Mouse (Mus musculus) midbrain, postnatal 0 days (tissue): ENCODE results near the gene Deup1. TPM values are rescaled to one million over a fixed set of nuclear protein-coding genes. Genes with fewer than 3 reads are reported as not detected.

Experiments
- ATAC-seq: fragments of 200-750 bp; cut with Nextera tagmentation; 2 replicates; pipeline ENCODE4 v1.8.0; 2017; ENCODE audit warnings: moderate number of reproducible peaks, mild to moderate bottlenecking, moderate TSS enrichment, moderate library complexity; ENCODE audit not compliant: low FRiP score
- DNase-seq: peaks from one replicate; pipeline ENCODE4 v3.0.0-alpha.2; 2015; ENCODE audit warnings: low spot score
- H3K27ac ChIP-seq: fragments of 300-500 bp; sonication (generic); 2 replicates; pipeline ENCODE4 v1.5.1; 2014; ENCODE audit warnings: low read depth, mild to moderate bottlenecking, low read length, mixed read lengths
- H3K27me3 ChIP-seq: fragments of 300-500 bp; sonication (generic); 2 replicates; pipeline ENCODE4 v1.6.1; 2014; ENCODE audit warnings: low read length, control low read depth, mixed read lengths; ENCODE audit not compliant: insufficient read depth
- H3K36me3 ChIP-seq: fragments of 300-500 bp; sonication (generic); 2 replicates; pipeline ENCODE4 v1.6.1; 2014; ENCODE audit warnings: low read length, control low read depth, mixed read lengths; ENCODE audit not compliant: insufficient read depth
- H3K4me1 ChIP-seq: fragments of 300-500 bp; sonication (generic); 2 replicates; pipeline ENCODE4 v1.6.1; 2014; ENCODE audit warnings: mild to moderate bottlenecking, control low read depth, antibody characterized with exemption, low read length, mixed read lengths; ENCODE audit not compliant: insufficient read depth
- H3K4me2 ChIP-seq: fragments of 300-500 bp; sonication (generic); 2 replicates; pipeline ENCODE4 v1.6.1; 2014; ENCODE audit warnings: low read depth, mild to moderate bottlenecking, low read length, mixed read lengths; ENCODE audit not compliant: poor library complexity, severe bottlenecking
- H3K4me3 ChIP-seq: fragments of 300-500 bp; sonication (generic); 2 replicates; pipeline ENCODE4 v1.5.1; 2014; ENCODE audit warnings: low read depth, mild to moderate bottlenecking, low read length, moderate library complexity
- H3K9ac ChIP-seq: fragments of 300-500 bp; sonication (generic); replicated peaks from 2 replicates; pipeline ENCODE4 v1.6.1; 2014; ENCODE audit warnings: mild to moderate bottlenecking, low read length, moderate library complexity, mixed read lengths; ENCODE audit not compliant: poor library complexity, severe bottlenecking
- H3K9me3 ChIP-seq: fragments of 300-500 bp; sonication (generic); 2 replicates; pipeline ENCODE4 v1.6.1; 2016; ENCODE audit warnings: low read length, control low read depth
- CTCF ChIP-seq: IDR thresholded peaks from 2 replicates; pipeline ENCODE4 v1.5.1; 2016; ENCODE audit warnings: antibody characterized with exemption, mild to moderate bottlenecking
- WGBS: fragments of 180-500 bp; shearing (Covaris S2); extraction: QIAGEN DNeasy Blood & Tissue Kit; methylation state at CpG from one replicate; pipeline ENCODE4 v1.1.7; 2014; 5-methylcytosine and 5-hydroxymethylcytosine counted together
- polyA plus RNA-seq: library from polyadenylated mRNA; unstranded; fragments of >200 nt; fragmentation: Nextera tagmentation; extraction: Ambion mirVana; gene quantifications from 2 replicates; pipeline ENCODE4 v1.2.1, GENCODE M21; 2015
- total RNA-seq: library from RNA; depleted of rRNA; stranded (reverse); fragments of >200 nt; gene quantifications from 2 replicates; pipeline ENCODE4 v1.2.3, GENCODE M21; 2014; rRNA removed

Deup1 gene
- 1.3 and 2.4 TPM in 2 replicates for total RNA-seq
- polyA plus RNA-seq, result 2.5 and 2.7 TPM in 2 replicates

DNA sequence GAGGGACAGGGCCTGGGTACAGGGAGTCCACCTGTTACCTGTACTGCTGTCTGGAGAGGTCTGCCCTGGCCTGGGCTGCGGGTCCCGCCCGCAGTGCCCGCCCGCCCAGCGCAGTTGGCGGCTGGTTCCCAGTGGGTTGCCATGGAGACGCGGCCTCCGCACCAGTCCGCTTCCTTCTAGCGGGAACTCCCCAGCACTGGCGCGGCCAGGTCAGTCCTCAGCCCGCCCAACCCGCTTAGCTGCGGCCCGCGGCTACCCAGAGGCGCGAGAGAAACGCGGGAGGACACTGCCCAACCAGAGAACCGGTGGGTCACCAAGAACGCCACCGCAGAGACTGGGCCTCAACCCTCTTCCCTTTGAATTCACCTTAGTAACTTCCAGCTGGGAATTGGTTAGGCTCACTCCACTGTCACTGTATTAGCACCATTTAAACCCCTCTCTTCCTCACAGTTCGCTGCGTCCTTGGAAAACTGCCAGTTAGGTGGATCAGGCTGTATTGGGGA, at the start of gene Deup1:
Deup1 (minus strand) TSS at position 149 of the 503 bp plus-strand sequence.
- Histone ChIP-seq H3K9ac (peak within 1 kb of the TSS; percentile 50), H3K4me1 (peaks cover 5% of the 10 kb centered on the region; the same call in 1 of the 2 replicates), H3K4me2 (peak within 1 kb of the TSS; percentile 64), H3K9me3 (no peaks in the 10 kb centered on the region), H3K27me3 (no peaks in the 10 kb centered on the region), H3K4me3 (peak within 1 kb of the TSS; percentile 30), H3K36me3 (no peaks in the 10 kb centered on the region), H3K27ac (no peak within 1 kb of the TSS)
- DNase-seq (peak; percentile 47), ATAC-seq (peak; percentile 85)
- TF ChIP-seq CTCF, result no peak
- WGBS, result 2% methylated on average over 25 of the region's 28 CpGs

DNA sequence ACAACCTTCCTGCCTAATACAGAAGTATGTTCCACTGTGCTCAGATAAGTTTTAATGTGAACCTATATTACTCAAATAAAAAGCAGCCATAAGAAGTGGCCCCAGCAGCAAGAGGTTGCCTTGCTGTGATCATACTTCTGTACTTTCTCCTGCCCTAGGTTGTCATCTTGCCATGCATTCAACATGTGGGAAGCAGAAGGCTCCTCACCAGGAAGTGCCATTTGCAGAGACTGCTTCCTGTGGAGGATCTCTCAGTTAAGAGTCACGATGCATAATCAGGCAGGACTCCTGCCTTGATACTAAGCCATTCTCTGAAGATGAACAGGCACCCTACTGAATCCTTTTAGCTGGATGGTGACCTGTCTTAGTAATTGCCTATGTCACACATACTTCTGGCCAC, 44.5 kb upstream of the Deup1 start:
- Histone ChIP-seq H3K4me3 (no peak overlapping the region), H3K36me3 (no peaks in the 10 kb centered on the region), H3K9me3 (no peaks in the 10 kb centered on the region), H3K27me3 (no peaks in the 10 kb centered on the region), H3K9ac (no peak overlapping the region), H3K4me2 (no peak overlapping the region), H3K4me1 (no peaks in the 10 kb centered on the region), H3K27ac (no peak overlapping the region)
- 59% methylated on average over 1 of the region's 1 CpGs for WGBS
- no peak for TF ChIP-seq CTCF
- no peak for ATAC-seq
- DNase-seq, result no peak

DNA sequence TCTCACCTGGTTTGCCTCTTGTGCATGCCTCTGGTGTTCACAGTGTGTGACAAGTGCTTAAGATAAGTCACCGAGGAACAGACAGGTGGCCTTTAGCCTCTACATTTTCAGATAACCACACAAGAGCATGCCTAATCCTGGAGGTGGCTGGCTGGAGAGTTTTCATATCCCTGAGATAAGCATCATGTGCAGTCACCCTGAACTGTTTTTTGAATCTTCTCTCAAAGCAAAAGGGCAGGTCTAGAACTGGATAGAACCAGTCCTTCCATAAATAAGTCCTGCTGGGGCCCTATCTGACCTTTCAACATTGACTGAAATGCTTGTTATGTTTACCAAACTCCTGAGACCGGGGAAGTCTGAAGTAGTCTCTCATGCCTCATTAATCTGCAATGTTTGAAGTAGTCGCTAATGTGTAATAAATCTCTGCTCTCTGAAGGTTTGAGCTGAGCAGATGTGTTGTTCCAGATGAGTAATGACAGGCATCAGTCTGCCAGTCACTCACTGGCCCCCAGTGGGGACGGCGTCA, 42.3 kb upstream of the Deup1 start:
- H3K4me3 ChIP-seq, result no peak overlapping the region
- no peaks in the 10 kb centered on the region for H3K9me3 ChIP-seq
- H3K27ac ChIP-seq, result no peak overlapping the region
- 44% methylated on average over 5 of the region's 5 CpGs for WGBS
- TF ChIP-seq CTCF, result no peak
- no peak for ATAC-seq
- H3K4me2 ChIP-seq, result no peak overlapping the region
- no peaks in the 10 kb centered on the region for H3K27me3 ChIP-seq
- no peak for DNase-seq
- no peak overlapping the region for H3K9ac ChIP-seq
- H3K36me3 ChIP-seq, result no peaks in the 10 kb centered on the region
- no peaks in the 10 kb centered on the region for H3K4me1 ChIP-seq

DNA sequence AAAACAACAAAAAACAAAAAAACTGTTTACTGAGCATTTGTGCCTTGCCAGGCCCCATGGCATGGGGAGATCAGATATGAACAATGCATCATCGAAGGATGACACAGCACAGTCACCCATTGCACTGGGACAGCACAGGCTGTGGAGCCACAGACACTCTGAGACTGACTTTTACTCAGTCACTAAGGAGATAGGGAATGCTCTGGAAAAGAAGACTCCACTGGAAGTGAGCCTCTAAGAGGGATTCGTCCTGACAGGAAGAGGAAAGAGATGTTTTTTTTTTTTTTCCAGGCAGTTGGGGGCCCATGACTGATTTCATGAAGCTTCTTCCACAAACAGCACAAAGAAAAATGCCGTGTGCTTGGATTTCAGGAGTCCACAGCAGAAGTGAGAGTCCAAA, 41.7 kb upstream of the Deup1 start:
- no peak for TF ChIP-seq CTCF
- ATAC-seq, result no peak
- 69% methylated on average over 3 of the region's 3 CpGs for WGBS

DNA sequence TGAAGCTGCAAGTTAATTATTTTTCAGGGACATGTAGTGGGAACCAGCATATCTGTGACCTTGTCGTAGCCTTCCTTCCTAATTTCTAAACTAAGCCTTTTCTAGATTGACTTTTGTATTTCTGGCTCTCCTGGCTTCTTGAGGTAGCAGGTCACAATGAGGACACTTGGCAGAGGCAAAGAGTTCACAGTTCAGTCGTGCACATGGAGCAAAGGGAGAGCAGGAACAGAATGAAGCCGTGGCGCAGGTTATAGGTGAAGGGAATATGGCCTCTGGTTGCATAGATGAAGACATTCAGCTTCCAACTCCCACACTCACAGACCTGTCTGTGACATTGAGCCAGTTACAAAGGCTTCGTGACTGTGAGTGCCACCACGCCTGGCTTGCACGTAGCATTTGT, 36.9 kb upstream of the Deup1 start:
- Histone ChIP-seq H3K27ac (no peak overlapping the region), H3K4me3 (no peak overlapping the region), H3K9ac (no peak overlapping the region), H3K27me3 (no peaks in the 10 kb centered on the region), H3K36me3 (no peaks in the 10 kb centered on the region), H3K9me3 (no peaks in the 10 kb centered on the region), H3K4me1 (no peaks in the 10 kb centered on the region), H3K4me2 (no peak overlapping the region)
- DNase-seq, result no peak
- no peak for ATAC-seq
- no peak for TF ChIP-seq CTCF
- WGBS, result 86% methylated on average over 7 of the region's 7 CpGs

More for the DNA sequence above, 41.7 kb upstream of the Deup1 start:
- H3K4me1 ChIP-seq, result no peaks in the 10 kb centered on the region
- H3K9ac ChIP-seq, result no peak overlapping the region
- no peaks in the 10 kb centered on the region for H3K36me3 ChIP-seq
- no peak for DNase-seq
- no peaks in the 10 kb centered on the region for H3K9me3 ChIP-seq
- H3K4me2 ChIP-seq, result no peak overlapping the region
- no peak overlapping the region for H3K4me3 ChIP-seq
- H3K27ac ChIP-seq, result no peak overlapping the region
- H3K27me3 ChIP-seq, result no peaks in the 10 kb centered on the region

DNA sequence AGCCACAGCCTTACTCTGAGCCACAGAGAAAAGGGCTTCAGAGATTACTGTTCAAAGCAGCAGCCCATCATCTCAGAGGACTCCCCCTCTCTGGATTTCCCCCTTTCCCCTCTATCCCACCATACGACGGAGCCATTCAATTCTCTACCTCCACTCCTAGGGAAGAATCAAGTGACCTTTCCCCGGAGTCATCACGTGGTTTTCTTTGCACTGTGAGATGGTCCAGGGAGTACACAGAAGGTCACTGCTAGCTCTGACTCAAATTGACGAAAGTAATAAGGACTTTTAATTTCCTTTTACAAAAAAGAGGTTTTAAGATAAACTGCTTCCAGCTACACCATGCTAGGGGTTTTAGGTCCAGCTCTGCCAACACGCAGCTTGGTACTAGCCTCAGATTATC, 31.3 kb upstream of the Deup1 start:
- no peak for ATAC-seq
- H3K27me3 ChIP-seq, result no peaks in the 10 kb centered on the region
- H3K4me3 ChIP-seq, result no peak overlapping the region
- DNase-seq, result no peak
- H3K36me3 ChIP-seq, result no peaks in the 10 kb centered on the region
- no peaks in the 10 kb centered on the region for H3K9me3 ChIP-seq
- no peaks in the 10 kb centered on the region for H3K4me1 ChIP-seq
- no peak overlapping the region for H3K9ac ChIP-seq
- H3K27ac ChIP-seq, result no peak overlapping the region
- no peak overlapping the region for H3K4me2 ChIP-seq
- 68% methylated on average over 6 of the region's 6 CpGs for WGBS
- TF ChIP-seq CTCF, result no peak
